Mouse (Mus musculus): ENCODE measurements around the gene Pitpnm1.

Gene Pitpnm1

DNA sequence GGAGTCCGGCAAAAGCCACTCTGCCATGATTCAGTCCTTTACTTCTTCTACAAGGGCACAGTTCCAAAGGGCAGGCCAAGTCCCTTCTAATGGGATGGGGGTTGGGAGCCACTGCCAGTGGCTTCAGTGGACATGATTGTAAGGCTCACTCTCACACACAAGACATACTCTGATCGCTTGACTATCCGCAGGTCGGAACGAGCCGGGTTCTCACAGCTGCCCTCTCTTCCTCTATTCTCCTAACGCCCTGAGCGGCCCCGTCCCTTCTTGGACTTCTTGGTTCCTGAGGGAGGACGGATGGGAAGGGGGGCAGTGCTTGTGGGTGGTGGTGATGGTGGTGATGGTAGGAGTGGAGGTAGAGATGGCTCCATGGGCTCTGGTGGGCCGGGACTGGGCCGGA lies 57.0 kb downstream of the Pitpnm1 start:
- no peak for DNase-seq

DNA sequence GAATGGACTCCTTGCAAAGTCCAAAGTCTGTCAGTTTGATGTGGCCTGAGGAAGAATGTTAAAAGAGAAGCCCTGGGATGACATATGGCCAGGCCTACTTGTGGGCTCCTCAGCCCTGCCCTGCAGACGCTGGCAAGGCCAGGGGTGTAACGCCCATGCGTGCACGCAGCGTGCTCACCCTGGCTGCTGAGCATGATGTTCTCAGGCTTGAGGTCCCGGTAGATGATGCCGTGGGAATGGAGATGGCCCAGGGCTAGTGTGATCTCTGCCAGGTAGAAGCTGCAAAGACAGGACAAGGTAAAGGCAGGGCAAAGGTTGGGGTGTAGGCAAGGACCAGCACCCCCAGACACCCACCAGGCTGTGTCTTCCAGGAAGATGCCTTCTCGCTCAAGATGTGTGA lies 59.3 kb downstream of the Pitpnm1 start:
- DNase-seq: no peak

DNA sequence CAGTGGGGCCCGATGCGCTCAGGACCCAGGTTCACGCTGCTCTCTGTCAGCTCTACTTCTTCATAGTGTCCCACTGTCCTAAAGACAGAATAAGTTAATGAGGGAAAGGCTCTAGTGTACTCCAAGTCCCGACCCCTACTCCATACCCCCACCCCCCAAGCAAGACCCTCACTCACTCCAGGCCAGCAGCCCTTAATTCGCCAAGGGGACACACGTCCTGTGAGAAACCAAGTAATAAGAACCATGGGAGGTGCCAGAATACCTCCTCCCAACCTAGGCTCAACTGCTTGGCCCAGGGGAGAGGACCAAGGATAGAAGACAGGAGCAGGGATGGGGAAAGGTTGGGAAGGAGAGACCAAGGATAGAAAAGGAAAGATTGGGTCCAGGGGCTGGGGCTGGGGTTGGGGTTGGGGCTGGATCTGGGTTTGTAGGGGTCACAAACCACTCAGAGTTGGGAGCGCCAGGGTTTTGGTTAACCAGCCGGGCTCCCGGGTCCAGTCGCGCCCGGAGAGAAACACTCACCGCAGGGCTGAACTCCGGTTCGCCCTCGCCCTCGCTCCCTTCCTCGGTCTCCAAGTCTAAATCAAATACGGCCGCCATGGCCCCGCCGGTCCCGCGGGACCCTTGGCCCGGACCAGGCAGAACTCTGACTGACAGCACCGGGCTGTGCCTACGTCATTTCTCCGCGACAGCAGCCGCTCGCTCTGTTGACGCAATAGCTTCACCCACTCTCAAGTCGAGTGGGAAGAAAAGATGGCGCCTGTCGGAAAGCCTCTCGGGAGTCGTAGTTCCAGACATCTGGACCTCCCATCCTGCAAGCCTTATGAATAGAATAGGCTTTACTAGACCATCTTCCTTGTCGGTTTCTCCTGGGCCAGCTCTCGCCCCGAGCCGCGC lies 63.1 kb downstream of the Pitpnm1 start, which contains the start of gene Rps6kb2:
TSS of gene Rps6kb2 (minus strand) at position 709 of the 897 bp plus-strand sequence.
- peak; percentile 97 for DNase-seq

- DNase-seq: no peak
These were observed 63.7 kb downstream of the Pitpnm1 start for GRCm38 (mm10) chr19:4163543-4163887.

All from lung, postnatal 14 days (tissue).